Mouse (Mus musculus): Measurements from ENCODE around the gene Cygb. TPM values are rescaled to one million over a fixed set of nuclear protein-coding genes. Genes with fewer than 3 reads are reported as not detected.

The Cygb gene
- polyA plus RNA-seq, 1 experiment from 2014 or later: 11.9 TPM

- no peaks in the 10 kb centered on the region for H3K9me3 ChIP-seq
- ATAC-seq (ENCODE audit: borderline replicate concordance, extremely low read depth, low FRiP score, low TSS enrichment): no peak
- H3K4me1 ChIP-seq: no peaks in the 10 kb centered on the region
- no peaks in the 10 kb centered on the region for H3K27me3 ChIP-seq
- no peak overlapping the region for H3K27ac ChIP-seq
- no peak overlapping the region for H3K9ac ChIP-seq
- peaks cover 33% of the 10 kb centered on the region for H3K36me3 ChIP-seq
- H3K4me3 ChIP-seq: no peak overlapping the region
- WGBS: 89% methylated on average over 8 of the region's 8 CpGs
- no peak overlapping the region for H3K4me2 ChIP-seq
These were observed 52.9 kb downstream of the Cygb start for GRCm38 (mm10) chr11:116601166-116601565.

- Histone ChIP-seq H3K4me3 (no peak overlapping the region), H3K36me3 (peaks cover 21% of the 10 kb centered on the region), H3K27me3 (no peaks in the 10 kb centered on the region), H3K4me2 (no peak overlapping the region), H3K4me1 (no peaks in the 10 kb centered on the region), H3K9me3 (no peaks in the 10 kb centered on the region), H3K9ac (no peak overlapping the region), H3K27ac (no peak overlapping the region)
- WGBS: 90% methylated on average over 15 of the region's 15 CpGs
- ATAC-seq (ENCODE audit: borderline replicate concordance, extremely low read depth, low FRiP score, low TSS enrichment): no peak
These were observed 54.9 kb downstream of the Cygb start for GRCm38 (mm10) chr11:116599230-116599629.

- H3K4me1 ChIP-seq: no peaks in the 10 kb centered on the region
- H3K27ac ChIP-seq: no peak overlapping the region
- peaks cover 16% of the 10 kb centered on the region for H3K36me3 ChIP-seq
- H3K9me3 ChIP-seq: no peaks in the 10 kb centered on the region
- H3K9ac ChIP-seq: no peak overlapping the region
- no peaks in the 10 kb centered on the region for H3K27me3 ChIP-seq
- no peak for ATAC-seq (ENCODE audit: borderline replicate concordance, extremely low read depth, low FRiP score, low TSS enrichment)
- WGBS: 80% methylated on average over 8 of the region's 8 CpGs
- H3K4me3 ChIP-seq: no peak overlapping the region
- no peak overlapping the region for H3K4me2 ChIP-seq
These were observed 55.9 kb downstream of the Cygb start for GRCm38 (mm10) chr11:116598193-116598592.

GRCm38 (mm10) chr11:116596766-116597165 is 57.3 kb downstream of the Cygb start:
- WGBS: 88% methylated on average over 19 of the region's 19 CpGs
- no peaks in the 10 kb centered on the region for H3K9me3 ChIP-seq
- ATAC-seq (ENCODE audit: borderline replicate concordance, extremely low read depth, low FRiP score, low TSS enrichment): no peak
- peaks cover 14% of the 10 kb centered on the region for H3K36me3 ChIP-seq
- no peaks in the 10 kb centered on the region for H3K27me3 ChIP-seq
- H3K4me3 ChIP-seq: no peak overlapping the region
- H3K9ac ChIP-seq: no peak overlapping the region
- no peak overlapping the region for H3K27ac ChIP-seq
- H3K4me2 ChIP-seq: no peak overlapping the region
- 0 out of 2 replicates have a peak, but pooled peaks cover 4% of the 10 kb centered on the region for H3K4me1 ChIP-seq

Other genes with a start within 250 kb of the Cygb start
- 11.1 and 11.4 TPM in 2 replicates for gene Rnf157, start 241.3 kb downstream of the Cygb start, polyA plus RNA-seq (2015; fragmentation: Nextera tagmentation; extraction: Ambion mirVana)
- 37.2 and 41.7 TPM in 2 replicates for gene Ubald2, start 220.2 kb downstream of the Cygb start, polyA plus RNA-seq (2015; fragmentation: Nextera tagmentation; extraction: Ambion mirVana)
- gene Qrich2, start 188.1 kb downstream of the Cygb start, polyA plus RNA-seq (2015; fragmentation: Nextera tagmentation; extraction: Ambion mirVana): 0.08 TPM in 1 of 2 replicates, not detected in the other
- gene Prpsap1, start 160.1 kb downstream of the Cygb start, polyA plus RNA-seq (2015; fragmentation: Nextera tagmentation; extraction: Ambion mirVana): 180 and 187 TPM in 2 replicates
- 6.2 and 6.9 TPM in 2 replicates for gene Sphk1, start 123.4 kb downstream of the Cygb start, polyA plus RNA-seq (2015; fragmentation: Nextera tagmentation; extraction: Ambion mirVana)
- gene Ube2o, start 72.9 kb downstream of the Cygb start, polyA plus RNA-seq (2015; fragmentation: Nextera tagmentation; extraction: Ambion mirVana): 12.6 and 14.8 TPM in 2 replicates
- gene Aanat, start 67.9 kb downstream of the Cygb start, polyA plus RNA-seq (2015; fragmentation: Nextera tagmentation; extraction: Ambion mirVana): not detected in 2 replicates
- 12.5 and 13.5 TPM in 2 replicates for gene Rhbdf2, start 27.3 kb downstream of the Cygb start, polyA plus RNA-seq (2015; fragmentation: Nextera tagmentation; extraction: Ambion mirVana)
- gene Prcd, start 779 bp downstream of the Cygb start, polyA plus RNA-seq (2015; fragmentation: Nextera tagmentation; extraction: Ambion mirVana): 1.8 and 3.2 TPM in 2 replicates
- not detected in 2 replicates for gene St6galnac1, start 121.2 kb upstream of the Cygb start, polyA plus RNA-seq (2015; fragmentation: Nextera tagmentation; extraction: Ambion mirVana)
- gene Mxra7, start 173.7 kb upstream of the Cygb start, polyA plus RNA-seq (2015; fragmentation: Nextera tagmentation; extraction: Ambion mirVana): 18.8 and 19.0 TPM in 2 replicates
- 61.3 and 61.9 TPM in 2 replicates for gene Mettl23, start 189.0 kb upstream of the Cygb start, polyA plus RNA-seq (2015; fragmentation: Nextera tagmentation; extraction: Ambion mirVana)
- 64.2 and 65.7 TPM in 2 replicates for gene Jmjd6, start 189.1 kb upstream of the Cygb start, polyA plus RNA-seq (2015; fragmentation: Nextera tagmentation; extraction: Ambion mirVana)
- gene Mfsd11, start 198.1 kb upstream of the Cygb start, polyA plus RNA-seq (2015; fragmentation: Nextera tagmentation; extraction: Ambion mirVana): 30.3 and 30.5 TPM in 2 replicates
- 857 and 876 TPM in 2 replicates for gene Srsf2, start 198.8 kb upstream of the Cygb start, polyA plus RNA-seq (2015; fragmentation: Nextera tagmentation; extraction: Ambion mirVana)

All from lung, embryonic 15.5 days (tissue).